Mouse (Mus musculus) heart, adult 8-10 months (tissue): ENCODE data around the gene Zeb2. TPM values are rescaled to one million over a fixed set of nuclear protein-coding genes. Genes with fewer than 3 reads are reported as not detected.

Experiments
- DNase-seq: peaks from one replicate; pipeline ENCODE4 v3.0.0; 2022; ENCODE audit warnings: low spot score
- total RNA-seq, 4 experiments: library from RNA; stranded (reverse); gene quantifications; 2 replicates each; pipeline ENCODE4 v1.2.4; 2022

Zeb2 gene
- total RNA-seq, 4 experiments from 2014 or later = 41.1 to 54.9 (median 50.8) TPM

- no peak for DNase-seq
Measured at GRCm38 (mm10) chr2:44998710-44999109, 118.5 kb downstream of the Zeb2 start.

GRCm38 (mm10) chr2:44981646-44982045, 135.5 kb downstream of the Zeb2 start:
- no peak for DNase-seq

GRCm38 (mm10) chr2:44979042-44979721, 138.0 kb downstream of the Zeb2 start:
- no peak for DNase-seq

- no peak for DNase-seq
Measured at GRCm38 (mm10) chr2:44978038-44978437, 139.2 kb downstream of the Zeb2 start.

- no peak for DNase-seq
Measured at GRCm38 (mm10) chr2:44977556-44977955, 139.6 kb downstream of the Zeb2 start.

- DNase-seq = no peak
Measured at GRCm38 (mm10) chr2:44977051-44977450, 140.1 kb downstream of the Zeb2 start.

GRCm38 (mm10) chr2:44976484-44976883, 140.7 kb downstream of the Zeb2 start:
- DNase-seq = no peak

GRCm38 (mm10) chr2:44973828-44974227, 143.4 kb downstream of the Zeb2 start:
- no peak for DNase-seq

- no peak for DNase-seq
Measured at GRCm38 (mm10) chr2:44970087-44970646, 147.0 kb downstream of the Zeb2 start.

GRCm38 (mm10) chr2:44969640-44970039, 147.6 kb downstream of the Zeb2 start:
- no peak for DNase-seq

GRCm38 (mm10) chr2:44969226-44969625, 148.0 kb downstream of the Zeb2 start:
- no peak for DNase-seq

- DNase-seq = no peak
Measured at GRCm38 (mm10) chr2:44965834-44966555, 151.2 kb downstream of the Zeb2 start.

GRCm38 (mm10) chr2:44962620-44963019, 154.6 kb downstream of the Zeb2 start:
- DNase-seq = no peak

- no peak for DNase-seq
Measured at GRCm38 (mm10) chr2:44961192-44961591, 156.0 kb downstream of the Zeb2 start.

- DNase-seq = no peak
Measured at GRCm38 (mm10) chr2:44960561-44960960, 156.6 kb downstream of the Zeb2 start.

GRCm38 (mm10) chr2:44957329-44957797, 159.8 kb downstream of the Zeb2 start:
- DNase-seq = no peak

GRCm38 (mm10) chr2:44956232-44956631, 161.0 kb downstream of the Zeb2 start:
- peak; percentile 70 for DNase-seq

GRCm38 (mm10) chr2:44955506-44955905, 161.7 kb downstream of the Zeb2 start:
- no peak for DNase-seq

GRCm38 (mm10) chr2:44954180-44954579, 163.0 kb downstream of the Zeb2 start:
- no peak for DNase-seq

GRCm38 (mm10) chr2:44952830-44953422, 164.3 kb downstream of the Zeb2 start:
- peak; percentile 52 for DNase-seq

- DNase-seq = no peak
Measured at GRCm38 (mm10) chr2:44951651-44952213, 165.5 kb downstream of the Zeb2 start.

- DNase-seq = no peak
Measured at GRCm38 (mm10) chr2:44944689-44945088, 172.5 kb downstream of the Zeb2 start.
